Mouse (Mus musculus) hindbrain, embryonic 11.5 days (tissue): ENCODE data around the gene Macrod2. TPM values are rescaled to one million over a fixed set of nuclear protein-coding genes. Genes with fewer than 3 reads are reported as not detected.

Source experiments
- ATAC-seq: fragments of 200-750 bp; cut with Nextera tagmentation; 2 replicates; pipeline ENCODE4 v1.8.0; 2017; ENCODE audit warnings: mild to moderate bottlenecking, moderate TSS enrichment, moderate library complexity; ENCODE audit not compliant: low FRiP score
- DNase-seq: peaks from one replicate; pipeline ENCODE4 v3.0.0-alpha.2; 2015; ENCODE audit warnings: low spot score
- H3K27ac ChIP-seq: fragments of 300-500 bp; sonication (generic); 2 replicates; pipeline ENCODE4 v1.5.1; 2014; ENCODE audit warnings: mild to moderate bottlenecking, low read depth, low read length
- H3K27me3 ChIP-seq: fragments of 300-500 bp; sonication (generic); 2 replicates; pipeline ENCODE4 v1.6.1; 2014; ENCODE audit warnings: mild to moderate bottlenecking, low read length, moderate library complexity, mixed read lengths; ENCODE audit not compliant: control insufficient read depth, insufficient read depth
- H3K36me3 ChIP-seq: fragments of 300-500 bp; sonication (generic); 2 replicates; pipeline ENCODE4 v1.6.1; 2014; ENCODE audit warnings: mild to moderate bottlenecking, low read length, moderate library complexity, mixed read lengths; ENCODE audit not compliant: control insufficient read depth, insufficient read depth
- H3K4me1 ChIP-seq: fragments of 300-500 bp; sonication (generic); replicated peaks from 2 replicates; pipeline ENCODE4 v1.6.1; 2014; ENCODE audit warnings: low read length, mixed read lengths; ENCODE audit not compliant: control insufficient read depth, insufficient read depth
- H3K4me2 ChIP-seq: fragments of 300-500 bp; sonication (generic); replicated peaks from 2 replicates; pipeline ENCODE4 v1.6.1; 2014; ENCODE audit warnings: mild to moderate bottlenecking, low read depth, low read length
- H3K4me3 ChIP-seq: fragments of 300-500 bp; sonication (generic); 2 replicates; pipeline ENCODE4 v1.5.1; 2014; ENCODE audit warnings: low read depth, low read length
- H3K9ac ChIP-seq: fragments of 300-500 bp; sonication (generic); 2 replicates; pipeline ENCODE4 v1.6.1; 2014; ENCODE audit warnings: low read depth, low read length
- H3K9me3 ChIP-seq: fragments of 300-500 bp; sonication (generic); 2 replicates; pipeline ENCODE4 v1.6.1; 2016; ENCODE audit warnings: low read length; ENCODE audit not compliant: control insufficient read depth
- WGBS: fragments of 180-500 bp; shearing (Covaris S2); extraction: QIAGEN DNeasy Blood & Tissue Kit; methylation state at CpG from one replicate; pipeline ENCODE4 v1.1.7; 2014; 5-methylcytosine and 5-hydroxymethylcytosine counted together
- polyA plus RNA-seq: library from polyadenylated mRNA; unstranded; fragments of >200 nt; fragmentation: Nextera tagmentation; extraction: Ambion mirVana; gene quantifications from 2 replicates; pipeline ENCODE4 v1.2.1, GENCODE M21; 2014

Gene Macrod2
- polyA plus RNA-seq, 1 experiment from 2014 or later, result 42.5 TPM

- 93% methylated on average over 4 of the region's 4 CpGs for WGBS
- Histone ChIP-seq H3K27me3 (no peaks in the 10 kb centered on the region), H3K4me3 (no peak overlapping the region), H3K36me3 (no peaks in the 10 kb centered on the region), H3K27ac (no peak overlapping the region), H3K9ac (no peak overlapping the region), H3K4me2 (no peak overlapping the region), H3K4me1 (no peaks in the 10 kb centered on the region), H3K9me3 (no peaks in the 10 kb centered on the region)
- ATAC-seq (no peak), DNase-seq (no peak)
Observed at GRCm38 (mm10) chr2:140774808-140775370, 379.8 kb downstream of the Macrod2 start.

- WGBS, result 73% methylated on average over 8 of the region's 8 CpGs
- Histone ChIP-seq H3K9ac (no peak overlapping the region), H3K4me2 (no peak overlapping the region), H3K36me3 (no peaks in the 10 kb centered on the region), H3K9me3 (no peaks in the 10 kb centered on the region), H3K4me3 (no peak overlapping the region), H3K27ac (no peak overlapping the region), H3K4me1 (no peaks in the 10 kb centered on the region), H3K27me3 (no peaks in the 10 kb centered on the region)
- no peak for DNase-seq
- ATAC-seq, result no peak
Observed at GRCm38 (mm10) chr2:140775448-140776101, 380.5 kb downstream of the Macrod2 start.

GRCm38 (mm10) chr2:140778212-140778611 is 383.1 kb downstream of the Macrod2 start:
- Histone ChIP-seq H3K4me1 (no peaks in the 10 kb centered on the region), H3K36me3 (no peaks in the 10 kb centered on the region), H3K9me3 (no peaks in the 10 kb centered on the region), H3K4me3 (no peak overlapping the region), H3K27ac (no peak overlapping the region), H3K9ac (no peak overlapping the region), H3K27me3 (no peaks in the 10 kb centered on the region), H3K4me2 (no peak overlapping the region)
- ATAC-seq, result no peak
- no peak for DNase-seq
- 94% methylated on average over 13 of the region's 13 CpGs for WGBS

GRCm38 (mm10) chr2:140783041-140783440 is 387.9 kb downstream of the Macrod2 start:
- Histone ChIP-seq H3K9ac (no peak overlapping the region), H3K27me3 (no peaks in the 10 kb centered on the region), H3K36me3 (no peaks in the 10 kb centered on the region), H3K4me3 (no peak overlapping the region), H3K9me3 (no peaks in the 10 kb centered on the region), H3K4me2 (no peak overlapping the region), H3K27ac (no peak overlapping the region), H3K4me1 (no peaks in the 10 kb centered on the region)
- no peak for ATAC-seq
- 60% methylated on average over 1 of the region's 1 CpGs for WGBS
- no peak for DNase-seq

GRCm38 (mm10) chr2:140784626-140785025 is 389.5 kb downstream of the Macrod2 start:
- H3K4me1 ChIP-seq, result no peaks in the 10 kb centered on the region
- H3K9ac ChIP-seq, result no peak overlapping the region
- no peaks in the 10 kb centered on the region for H3K36me3 ChIP-seq
- no peaks in the 10 kb centered on the region for H3K27me3 ChIP-seq
- WGBS, result 95% methylated on average over 2 of the region's 2 CpGs
- H3K4me3 ChIP-seq, result no peak overlapping the region
- H3K9me3 ChIP-seq, result no peaks in the 10 kb centered on the region
- DNase-seq, result no peak
- H3K27ac ChIP-seq, result no peak overlapping the region
- no peak overlapping the region for H3K4me2 ChIP-seq
- ATAC-seq, result no peak

- WGBS, result 80% methylated on average over 5 of the region's 5 CpGs
- no peak for ATAC-seq
- no peaks in the 10 kb centered on the region for H3K9me3 ChIP-seq
- H3K27me3 ChIP-seq, result no peaks in the 10 kb centered on the region
- H3K4me2 ChIP-seq, result no peak overlapping the region
- no peaks in the 10 kb centered on the region for H3K4me1 ChIP-seq
- H3K36me3 ChIP-seq, result no peaks in the 10 kb centered on the region
- no peak for DNase-seq
- no peak overlapping the region for H3K4me3 ChIP-seq
- H3K27ac ChIP-seq, result no peak overlapping the region
- no peak overlapping the region for H3K9ac ChIP-seq
Observed at GRCm38 (mm10) chr2:140790363-140790762, 395.3 kb downstream of the Macrod2 start.

GRCm38 (mm10) chr2:140793886-140794608 is 398.9 kb downstream of the Macrod2 start:
- Histone ChIP-seq H3K27me3 (no peaks in the 10 kb centered on the region), H3K27ac (no peak overlapping the region), H3K9ac (no peak overlapping the region), H3K36me3 (no peaks in the 10 kb centered on the region), H3K9me3 (no peaks in the 10 kb centered on the region), H3K4me2 (no peak overlapping the region), H3K4me1 (no peaks in the 10 kb centered on the region), H3K4me3 (no peak overlapping the region)
- no peak for DNase-seq
- 94% methylated on average over 4 of the region's 4 CpGs for WGBS
- no peak for ATAC-seq

- Histone ChIP-seq H3K9me3 (no peaks in the 10 kb centered on the region), H3K27me3 (no peaks in the 10 kb centered on the region), H3K4me3 (no peak overlapping the region), H3K4me2 (no peak overlapping the region), H3K9ac (no peak overlapping the region), H3K27ac (no peak overlapping the region), H3K36me3 (no peaks in the 10 kb centered on the region), H3K4me1 (no peaks in the 10 kb centered on the region)
- 87% methylated on average over 4 of the region's 4 CpGs for WGBS
- ATAC-seq, result no peak
- DNase-seq, result no peak
Observed at GRCm38 (mm10) chr2:140811693-140812092, 416.6 kb downstream of the Macrod2 start.
